Mouse (Mus musculus) cerebellum, postnatal 36 days (tissue): Measurements from ENCODE around the gene Olfr775.

ENCODE experiments used
- DNase-seq, 2 experiments: peaks; one replicate each; pipeline ENCODE4 v3.0.0; 2021 to 2022; ENCODE audit warnings: mixed read lengths in 2 of 2

Olfr775 gene

DNA sequence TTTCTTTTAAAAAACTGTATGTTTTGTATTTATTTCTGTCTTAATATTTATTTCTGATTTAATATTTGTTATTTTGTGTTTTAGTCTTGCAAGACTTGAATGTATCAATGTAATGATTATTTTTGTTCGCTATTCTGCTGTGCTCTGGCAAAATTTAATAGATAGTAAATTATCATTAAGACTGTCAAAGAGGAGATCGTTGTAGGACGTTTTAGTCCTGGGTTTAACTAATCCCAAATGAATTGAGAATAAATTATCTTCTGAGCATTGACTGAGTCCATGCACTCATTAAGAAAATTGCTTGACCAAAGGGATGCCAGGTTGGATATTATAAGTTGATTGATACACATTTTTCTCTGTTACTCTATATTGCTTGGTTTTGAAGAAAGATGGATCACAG, at the start of gene Olfr775:
Gene Olfr775 (plus strand): TSS at position 301 of the 400 bp plus-strand sequence.
- DNase-seq: no peak

DNA sequence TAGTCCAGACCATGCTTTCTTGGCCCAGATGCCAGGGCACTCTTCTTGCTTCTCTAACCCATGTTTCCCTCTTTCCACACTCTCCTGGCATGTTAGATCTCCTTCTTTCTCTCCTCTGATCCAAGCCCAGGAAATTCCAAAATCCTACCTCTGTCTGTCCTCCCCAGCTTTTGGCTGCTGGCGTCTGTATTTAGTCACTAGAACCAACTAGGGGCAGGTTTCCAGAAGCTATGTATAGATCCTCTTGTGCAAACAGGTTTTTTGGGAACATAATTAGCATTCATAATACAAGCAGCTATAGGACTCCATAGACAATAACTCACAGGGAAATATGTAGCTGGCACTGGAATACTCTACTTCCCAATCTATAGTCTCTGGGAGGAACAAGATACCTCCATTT, 17.5 kb upstream of the Olfr775 start:
- DNase-seq: no peak

DNA sequence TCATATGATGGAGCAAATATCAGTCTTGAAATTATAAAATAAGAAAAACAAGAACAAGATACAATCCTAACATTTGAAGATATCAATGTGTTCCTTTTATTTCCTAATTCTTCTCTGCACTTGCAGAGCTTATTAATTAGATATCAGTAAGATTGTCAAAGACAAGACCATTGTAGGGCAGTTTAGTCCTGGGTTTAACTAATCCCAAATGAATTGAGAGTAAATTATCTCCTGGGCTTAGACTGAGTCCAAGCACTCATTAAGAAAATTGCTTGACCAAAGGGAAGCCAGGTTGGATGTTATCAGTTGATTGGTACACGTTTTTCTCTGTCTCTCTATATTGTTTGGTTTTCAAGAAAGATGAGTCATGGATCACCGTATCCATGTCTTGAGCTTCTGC, 12.3 kb upstream of the Olfr775 start, which contains the start of gene Olfr774:
Gene Olfr774 (plus strand): TSS at position 301 of the 400 bp plus-strand sequence.
- DNase-seq: no peak

DNA sequence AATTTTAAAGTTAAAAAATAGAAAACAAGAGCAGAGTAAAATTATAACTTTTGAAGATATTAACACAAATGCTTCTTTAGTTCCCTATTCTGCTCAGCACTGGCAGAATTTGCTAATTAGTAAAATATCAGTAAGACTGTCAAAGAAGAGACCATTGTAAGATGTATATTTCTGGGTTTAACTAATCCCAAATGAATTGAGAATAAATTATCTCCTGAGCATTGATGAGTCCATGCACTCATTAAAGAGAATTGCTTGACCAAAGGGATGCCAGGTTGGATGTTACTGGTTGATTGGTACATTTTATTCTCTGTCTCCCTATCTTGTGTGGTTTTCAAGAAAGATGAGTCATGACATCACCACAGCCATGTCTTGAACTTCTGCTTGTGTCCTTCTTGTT, 10.6 kb downstream of the Olfr775 start, which contains the start of gene Olfr776:
Gene Olfr776 (plus strand): TSS at position 301 of the 400 bp plus-strand sequence.
- DNase-seq: no peak

DNA sequence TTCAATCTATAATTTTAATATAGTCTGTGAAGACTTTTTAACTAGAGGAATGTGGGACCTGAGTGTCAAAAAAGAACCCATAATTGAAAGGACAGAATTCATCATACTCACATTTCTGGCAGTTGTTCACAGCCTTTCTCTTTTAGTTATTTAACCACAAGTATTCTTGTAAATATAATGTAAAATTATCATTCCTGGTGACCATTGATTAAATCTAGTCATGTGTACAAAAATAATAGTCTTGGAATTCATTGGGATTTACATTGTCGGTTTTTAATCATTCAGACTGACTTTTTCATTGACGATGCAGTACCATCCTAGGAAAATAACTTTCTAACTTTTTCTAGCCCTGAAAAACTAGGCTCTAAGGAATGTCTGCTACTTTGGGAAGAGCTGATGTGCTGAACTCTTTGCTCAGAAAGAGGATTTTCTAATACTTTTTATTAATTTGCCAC, 22.9 kb downstream of the Olfr775 start, which contains the start of gene Olfr777:
Gene Olfr777 (minus strand): TSS at position 405 of the 455 bp plus-strand sequence.
- DNase-seq: no peak
